Mouse (Mus musculus) bone marrow, adult 2 months (tissue): ENCODE data around the gene Snx5. TPM values are rescaled to one million over a fixed set of nuclear protein-coding genes. Genes with fewer than 3 reads are reported as not detected.
A peak's percentile ranks its signal among the peaks of the same experiment; 100 is the strongest.

Experiments
- H3K27ac ChIP-seq: fragments of 200-500 bp; 2 replicates; pipeline ENCODE4 v1.5.1; 2012; ENCODE audit warnings: low read depth, mild to moderate bottlenecking, control low read depth, inconsistent platforms, low read length; ENCODE audit not compliant: control insufficient read depth, poor library complexity, insufficient read depth
- H3K4me1 ChIP-seq: fragments of 200-500 bp; 2 replicates; pipeline ENCODE4 v1.6.1; 2011; ENCODE audit warnings: low read length; ENCODE audit not compliant: control insufficient read depth, insufficient read depth
- H3K4me3 ChIP-seq: fragments of 200-500 bp; replicated peaks from 2 replicates; pipeline ENCODE3; 2011; ENCODE audit warnings: mild to moderate bottlenecking, low read depth, low read length, control low read depth; ENCODE audit not compliant: control insufficient read depth
- CTCF ChIP-seq: fragments of 200-500 bp; IDR thresholded peaks from 2 replicates; pipeline ENCODE4 v1.5.1; 2011; ENCODE audit warnings: low read length, control low read depth; ENCODE audit not compliant: control insufficient read depth, insufficient read depth
- POLR2A ChIP-seq: fragments of 200-500 bp; IDR thresholded peaks from 2 replicates; pipeline ENCODE4 v1.6.1; 2011; ENCODE audit warnings: low read depth, mild to moderate bottlenecking, control low read depth, low read length, borderline replicate concordance; ENCODE audit not compliant: control insufficient read depth
- WGBS: fragments of 180-500 bp; shearing (Covaris S2); methylation state at CpG from one replicate; pipeline ENCODE4 v1.1.7; 2018; 5-methylcytosine and 5-hydroxymethylcytosine counted together
- polyA plus RNA-seq: library from polyadenylated mRNA; stranded (reverse); fragments of >200 nt; gene quantifications from 2 replicates; pipeline ENCODE4 v1.2.4, GENCODE M21; 2011; ENCODE audit warnings: low replicate concordance; ENCODE audit not compliant: missing spikeins, insufficient read depth, insufficient read length

Snx5 gene
- polyA plus RNA-seq = 185 and 274 TPM in 2 replicates

DNA sequence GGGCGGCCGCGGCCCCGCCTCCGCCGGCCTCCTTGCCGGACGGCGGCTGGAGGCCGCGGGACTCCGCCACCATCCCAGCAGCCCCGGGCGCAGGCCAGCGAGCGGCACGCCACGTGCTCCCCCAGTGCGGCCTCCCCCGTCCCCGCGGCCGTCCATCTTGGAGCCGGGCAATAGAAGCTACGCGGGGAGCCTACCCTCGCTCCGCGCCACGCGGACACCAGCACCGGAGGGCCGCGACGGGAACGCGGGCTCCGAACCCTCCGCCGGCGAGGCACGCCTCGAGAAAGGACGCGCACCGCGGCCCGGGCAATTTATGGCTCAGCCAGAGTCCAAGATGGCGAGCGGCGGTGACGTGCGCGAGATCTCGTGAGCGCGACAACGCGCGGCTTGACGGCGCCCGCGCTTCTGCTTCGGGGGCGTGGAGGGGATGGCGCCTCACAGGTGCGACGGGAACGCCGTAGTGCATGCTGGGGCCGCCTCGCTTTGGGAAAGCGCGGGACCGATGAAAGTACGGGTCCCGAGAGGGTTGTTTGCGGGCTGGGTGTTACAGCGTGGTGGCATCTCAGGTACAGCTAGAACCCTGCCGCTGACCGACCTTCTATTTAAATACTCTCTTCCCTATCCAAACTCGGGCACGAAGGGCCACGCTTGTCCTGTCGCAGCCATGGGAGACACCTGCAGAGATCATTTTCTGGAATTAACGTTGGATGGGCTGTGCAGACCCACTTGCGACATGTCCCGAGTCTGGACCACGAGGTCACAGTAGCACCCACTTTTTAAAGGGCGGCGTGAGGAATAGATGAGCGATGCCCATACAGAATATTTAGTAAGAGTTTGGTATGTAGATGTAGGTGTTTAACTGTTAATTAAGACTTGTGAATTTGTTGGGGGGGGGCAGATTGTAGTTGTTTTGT, at the start of gene Snx5, which contains the start of gene Mgme1:
Snx5 (minus strand) TSS at position 400 of the 914 bp plus-strand sequence.
Mgme1 (plus strand) TSS at position 157 of the 914 bp plus-strand sequence.
- Histone ChIP-seq H3K27ac (peak within 1 kb of the TSS; percentile 99), H3K4me1 (peaks cover 2% of the 10 kb centered on the region), H3K4me3 (peak within 1 kb of the TSS; percentile 95)
- TF ChIP-seq POLR2A = peak; percentile 94; the same call in 1 of the 2 replicates
- 0 out of 2 replicates have a peak, but pooled peaks have one; percentile 6 for TF ChIP-seq CTCF
- under 1% methylated on average over 87 of the region's 93 CpGs for WGBS

DNA sequence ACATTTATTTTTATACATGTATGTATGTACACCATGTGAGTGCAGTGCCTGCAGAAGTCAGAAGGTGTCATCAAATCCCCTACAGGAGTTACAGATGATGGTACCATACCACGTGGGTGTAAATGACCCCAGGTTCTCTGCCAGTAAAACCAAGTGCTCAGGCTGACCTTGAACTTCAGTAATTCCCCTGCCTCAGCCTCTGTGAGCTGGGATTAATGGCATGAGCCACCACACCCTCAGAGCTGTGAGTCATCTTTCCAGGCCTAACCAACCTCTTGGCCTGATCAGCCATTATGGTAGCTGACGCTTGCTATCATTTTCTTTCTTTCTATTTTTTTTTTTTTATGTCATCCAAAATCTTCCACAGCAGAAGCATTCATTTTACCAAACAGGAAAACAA, 40.7 kb upstream of the Snx5 start:
- 82% methylated on average over 2 of the region's 2 CpGs for WGBS
- Histone ChIP-seq H3K4me3 (no peak overlapping the region), H3K4me1 (no peaks in the 10 kb centered on the region; the same call in 1 of the 2 replicates), H3K27ac (no peak overlapping the region)
- TF ChIP-seq POLR2A = no peak
- no peak for TF ChIP-seq CTCF

DNA sequence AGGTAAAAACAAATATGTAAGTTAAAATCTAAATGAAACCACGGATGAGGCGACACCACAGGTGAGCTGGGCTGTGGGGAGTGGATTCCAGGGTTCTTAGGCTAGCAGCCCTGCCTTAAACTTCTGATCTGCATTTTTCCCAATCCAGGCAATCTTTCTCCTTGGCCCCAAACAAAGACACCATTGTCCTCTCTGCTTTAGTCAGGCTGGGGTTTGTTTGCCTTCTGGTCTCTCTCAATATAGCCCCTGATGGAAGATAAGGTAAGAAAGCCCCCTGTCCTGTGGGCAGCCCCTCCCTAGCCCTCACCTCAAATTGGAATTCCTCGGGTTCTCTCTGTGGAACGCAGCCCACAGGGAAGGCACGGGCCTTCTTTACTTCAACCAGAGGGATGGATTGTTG, 39.6 kb upstream of the Snx5 start:
- TF ChIP-seq POLR2A (no peak), CTCF (no peak)
- Histone ChIP-seq H3K4me3 (no peak overlapping the region), H3K4me1 (no peaks in the 10 kb centered on the region; the same call in 1 of the 2 replicates), H3K27ac (no peak overlapping the region)
- 72% methylated on average over 5 of the region's 5 CpGs for WGBS

DNA sequence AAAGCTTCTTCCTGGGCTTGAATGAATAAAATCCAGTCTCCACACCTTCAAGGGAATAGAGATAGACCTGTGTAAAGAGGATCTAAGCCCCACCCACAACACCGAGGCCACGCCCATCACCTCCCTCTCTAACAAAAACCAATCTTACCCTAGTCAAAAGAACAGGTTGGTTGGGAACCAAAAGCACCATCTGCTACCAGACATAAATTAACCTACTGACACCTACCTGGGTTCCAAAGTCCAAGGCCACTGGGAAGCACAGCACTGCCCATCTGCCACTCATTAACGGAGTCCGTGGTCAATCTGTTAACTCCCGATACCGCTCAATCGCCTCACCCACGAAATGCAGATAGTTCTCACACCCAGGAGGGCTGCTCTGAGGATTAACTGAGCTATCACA, 37.9 kb upstream of the Snx5 start:
- no peaks in the 10 kb centered on the region; the same call in 1 of the 2 replicates for H3K4me1 ChIP-seq
- H3K4me3 ChIP-seq = no peak overlapping the region
- 81% methylated on average over 8 of the region's 8 CpGs for WGBS
- no peak overlapping the region for H3K27ac ChIP-seq
- no peak for TF ChIP-seq CTCF
- no peak for TF ChIP-seq POLR2A

DNA sequence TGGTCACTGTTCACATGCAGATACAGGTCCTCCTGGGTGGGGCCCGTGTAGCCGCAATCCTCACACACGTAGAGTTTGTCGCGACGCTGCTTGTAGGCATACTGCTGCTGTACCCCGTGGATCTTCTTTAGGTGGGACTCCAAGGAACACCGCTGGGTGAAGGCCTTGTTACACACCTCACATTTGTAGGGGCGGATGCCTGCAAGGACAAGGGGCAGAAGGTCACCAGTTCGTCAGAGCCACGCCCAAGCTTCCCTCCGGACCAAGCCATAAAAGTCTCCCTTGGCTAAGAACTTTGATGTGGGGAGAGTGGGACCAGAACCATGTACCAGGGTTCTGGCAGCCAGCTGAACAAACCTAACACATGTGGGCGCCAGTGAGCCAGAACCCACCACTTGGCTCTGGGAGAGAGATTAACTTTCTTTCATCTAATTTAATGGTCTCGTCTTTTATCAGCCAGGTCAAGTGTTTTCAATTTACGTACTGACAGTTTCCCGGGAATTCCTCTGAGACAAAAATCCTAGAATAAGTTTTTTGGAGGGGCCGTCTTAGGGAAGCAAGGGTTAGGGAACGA, 35.1 kb upstream of the Snx5 start:
- Histone ChIP-seq H3K27ac (no peak overlapping the region), H3K4me3 (no peak overlapping the region), H3K4me1 (no peaks in the 10 kb centered on the region; the same call in 1 of the 2 replicates)
- 82% methylated on average over 18 of the region's 18 CpGs for WGBS
- TF ChIP-seq CTCF (no peak), POLR2A (no peak)

DNA sequence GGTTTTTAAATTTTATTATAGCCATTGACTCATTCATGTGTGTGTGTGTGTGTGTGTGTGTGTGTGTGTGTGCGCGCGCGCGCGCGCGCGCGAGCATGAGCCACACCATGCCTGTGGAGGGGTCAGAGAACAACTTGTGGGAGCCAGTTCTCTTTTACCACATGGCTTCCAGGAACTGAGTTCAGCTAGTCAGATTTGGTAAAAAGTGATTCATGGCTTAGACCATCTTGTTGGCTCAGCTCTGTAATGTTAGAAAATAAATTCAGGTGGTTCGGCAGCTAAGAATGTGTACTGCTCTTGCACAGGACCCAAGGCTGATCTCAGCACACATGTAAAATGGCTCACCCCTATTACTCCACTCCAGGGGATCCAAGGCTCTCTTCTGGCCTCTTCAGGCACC, 30.4 kb upstream of the Snx5 start:
- Histone ChIP-seq H3K4me3 (no peak overlapping the region), H3K27ac (no peak overlapping the region), H3K4me1 (no peaks in the 10 kb centered on the region; the same call in none of the 2 replicates)
- TF ChIP-seq CTCF = no peak
- no peak for TF ChIP-seq POLR2A
- WGBS = 72% methylated on average over 11 of the region's 11 CpGs

DNA sequence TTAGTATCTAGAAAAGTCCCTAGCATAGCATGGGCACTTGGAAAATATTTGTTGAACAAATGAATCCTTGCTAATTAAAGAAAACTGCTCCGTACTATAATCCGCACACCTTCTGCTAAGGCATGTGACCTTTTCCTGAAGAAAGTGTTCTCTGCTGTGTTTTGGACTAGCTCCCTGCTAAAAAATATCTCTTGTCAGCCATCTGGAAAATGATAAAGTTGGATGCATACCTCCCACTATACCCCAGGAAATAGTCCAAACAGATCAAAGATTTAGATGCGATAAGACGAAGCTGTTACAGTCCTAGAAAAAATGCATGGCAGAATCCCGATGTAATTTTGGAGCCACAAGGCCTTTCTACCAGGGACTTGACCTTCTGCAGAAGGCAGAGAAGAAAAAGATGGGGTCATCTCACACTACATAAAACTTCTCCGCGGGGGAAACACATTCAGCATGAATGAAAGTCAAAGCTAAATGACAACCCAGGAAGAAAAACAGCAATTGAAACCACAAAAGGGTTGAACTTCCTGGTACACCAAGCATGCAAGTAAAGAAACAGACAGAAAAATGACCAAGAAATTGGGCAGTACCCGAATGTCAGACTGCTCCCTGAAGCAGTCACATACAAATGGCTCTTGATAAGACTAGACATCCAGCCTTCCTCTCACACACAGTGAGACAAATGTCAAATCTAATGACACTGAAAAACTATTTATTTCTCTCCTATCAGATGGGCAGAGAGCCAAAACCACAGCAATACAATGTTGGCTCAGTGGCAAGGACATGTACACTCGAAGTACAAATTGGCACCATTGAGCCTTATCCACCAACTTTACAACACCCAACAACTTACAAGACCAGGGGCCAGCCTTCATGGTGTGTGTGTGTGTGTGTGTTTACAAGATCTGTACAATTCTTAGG, 29.3 kb upstream of the Snx5 start:
- whole genome bisulfite sequencing = 34% methylated on average over 9 of the region's 9 CpGs
- H3K4me1 ChIP-seq = no peaks in the 10 kb centered on the region; the same call in none of the 2 replicates
- no peak overlapping the region for H3K4me3 ChIP-seq
- TF ChIP-seq POLR2A = no peak
- no peak for TF ChIP-seq CTCF
- H3K27ac ChIP-seq = no peak overlapping the region

DNA sequence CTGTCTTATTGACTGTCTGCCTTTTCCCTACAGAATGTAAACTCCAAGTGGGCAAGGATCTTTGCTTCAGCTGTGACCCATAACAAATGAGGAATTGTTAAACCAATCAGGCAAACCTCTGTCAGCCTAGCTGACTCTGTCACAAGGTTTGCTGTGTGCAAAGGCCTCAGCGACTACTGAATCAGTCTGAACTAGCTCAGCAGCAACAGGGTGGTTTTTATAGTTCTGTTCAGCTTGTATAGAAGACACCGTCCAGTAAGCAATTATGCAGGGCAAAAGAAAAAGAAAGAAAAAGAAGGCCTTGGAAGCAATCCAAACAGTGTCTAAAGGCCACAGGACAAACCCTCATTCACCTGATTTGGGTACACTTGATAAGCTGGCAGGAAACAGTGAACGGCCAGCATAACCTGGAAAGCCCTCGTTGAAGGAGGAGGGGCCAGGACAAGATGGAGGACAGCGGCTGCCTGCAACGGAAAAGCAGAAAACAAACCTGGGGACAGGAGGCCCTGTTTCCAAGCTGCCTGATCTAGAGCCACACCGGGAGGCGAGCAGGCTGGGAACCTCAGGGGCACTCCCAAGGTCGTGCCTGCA, 24.5 kb upstream of the Snx5 start:
- H3K4me3 ChIP-seq = no peak overlapping the region
- WGBS = 43% methylated on average over 9 of the region's 9 CpGs
- TF ChIP-seq CTCF (no peak), POLR2A (no peak)
- H3K27ac ChIP-seq = no peak overlapping the region
- no peaks in the 10 kb centered on the region; the same call in 1 of the 2 replicates for H3K4me1 ChIP-seq
